Mouse (Mus musculus) small intestine, adult 2 months (tissue): ENCODE measurements around the gene Zgrf1. TPM values are rescaled to one million over a fixed set of nuclear protein-coding genes. Genes with fewer than 3 reads are reported as not detected.

ENCODE experiments used
- H3K27ac ChIP-seq: fragments of 200-500 bp; 2 replicates; pipeline ENCODE4 v1.5.1; 2012; ENCODE audit warnings: low read depth, low read length, control low read depth, inconsistent platforms; ENCODE audit not compliant: insufficient read depth
- H3K27me3 ChIP-seq: fragments of 200-500 bp; 2 replicates; pipeline ENCODE4 v1.6.1; 2012; ENCODE audit warnings: mild to moderate bottlenecking, moderate library complexity, low read length, inconsistent platforms; ENCODE audit not compliant: control insufficient read depth, insufficient read depth
- H3K36me3 ChIP-seq: fragments of 200-500 bp; 2 replicates; pipeline ENCODE4 v1.6.1; 2012; ENCODE audit warnings: mild to moderate bottlenecking, low read length, control low read depth, inconsistent platforms; ENCODE audit not compliant: control insufficient read depth, insufficient read depth
- H3K4me1 ChIP-seq: fragments of 200-500 bp; 2 replicates; pipeline ENCODE4 v1.6.1; 2012; ENCODE audit warnings: low read length, inconsistent platforms, mixed read lengths; ENCODE audit not compliant: control insufficient read depth, insufficient read depth, insufficient read length
- H3K4me3 ChIP-seq: fragments of 200-500 bp; 2 replicates; pipeline ENCODE4 v1.5.1; 2012; ENCODE audit warnings: low read depth, mild to moderate bottlenecking, control low read depth, inconsistent platforms, low read length, moderate library complexity
- CTCF ChIP-seq: fragments of 200-500 bp; IDR thresholded peaks from 2 replicates; pipeline ENCODE4 v1.5.1; 2012; ENCODE audit warnings: low read depth, mild to moderate bottlenecking, control low read depth, inconsistent platforms, low read length, moderate library complexity, mixed read lengths; ENCODE audit not compliant: insufficient replicate concordance, insufficient read length; ENCODE audit errors: extremely low read depth
- POLR2A ChIP-seq: fragments of 200-500 bp; IDR thresholded peaks from 2 replicates; pipeline ENCODE4 v1.6.1; 2012; ENCODE audit warnings: low read depth, mild to moderate bottlenecking, control low read depth, inconsistent platforms, low read length, moderate library complexity
- WGBS: fragments of 180-500 bp; shearing (Covaris S2); methylation state at CpG from one replicate; pipeline ENCODE4 v1.1.7; 2018; 5-methylcytosine and 5-hydroxymethylcytosine counted together
- polyA plus RNA-seq: library from polyadenylated mRNA; depleted of rRNA; stranded (reverse); fragments of >200 nt; gene quantifications from 2 replicates; pipeline ENCODE4 v1.2.3, GENCODE M21; 2012

Gene Zgrf1
- polyA plus RNA-seq, 1 experiment = 0.24 TPM

DNA sequence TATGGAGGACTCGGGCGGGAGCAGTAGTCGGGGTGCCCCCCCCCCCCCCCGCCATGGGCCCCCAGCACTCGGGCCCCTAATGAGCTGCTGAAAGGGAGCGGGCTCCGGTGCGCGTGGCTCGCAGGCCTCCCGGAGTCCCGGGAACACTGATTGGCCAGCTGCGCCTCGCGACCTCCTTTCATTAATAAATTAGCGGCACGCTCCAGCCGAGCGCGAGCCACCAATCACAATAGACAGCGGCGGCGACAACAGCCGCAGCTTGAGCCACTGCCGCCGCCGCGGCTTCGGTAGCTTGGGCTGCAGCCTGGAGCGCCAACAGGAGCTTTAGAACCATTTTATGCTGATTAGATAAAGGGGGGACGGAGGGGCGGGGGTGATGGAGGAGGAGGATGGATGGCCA lies 79.2 kb downstream of the Zgrf1 start:
- Histone ChIP-seq H3K27me3 (peaks cover 71% of the 10 kb centered on the region), H3K27ac (no peak overlapping the region), H3K4me3 (peak overlapping the region; percentile 52), H3K36me3 (no peaks in the 10 kb centered on the region), H3K4me1 (peaks cover 18% of the 10 kb centered on the region)
- TF ChIP-seq CTCF = no peak
- no peak for TF ChIP-seq POLR2A
- 1% methylated on average over 32 of the region's 32 CpGs for WGBS

DNA sequence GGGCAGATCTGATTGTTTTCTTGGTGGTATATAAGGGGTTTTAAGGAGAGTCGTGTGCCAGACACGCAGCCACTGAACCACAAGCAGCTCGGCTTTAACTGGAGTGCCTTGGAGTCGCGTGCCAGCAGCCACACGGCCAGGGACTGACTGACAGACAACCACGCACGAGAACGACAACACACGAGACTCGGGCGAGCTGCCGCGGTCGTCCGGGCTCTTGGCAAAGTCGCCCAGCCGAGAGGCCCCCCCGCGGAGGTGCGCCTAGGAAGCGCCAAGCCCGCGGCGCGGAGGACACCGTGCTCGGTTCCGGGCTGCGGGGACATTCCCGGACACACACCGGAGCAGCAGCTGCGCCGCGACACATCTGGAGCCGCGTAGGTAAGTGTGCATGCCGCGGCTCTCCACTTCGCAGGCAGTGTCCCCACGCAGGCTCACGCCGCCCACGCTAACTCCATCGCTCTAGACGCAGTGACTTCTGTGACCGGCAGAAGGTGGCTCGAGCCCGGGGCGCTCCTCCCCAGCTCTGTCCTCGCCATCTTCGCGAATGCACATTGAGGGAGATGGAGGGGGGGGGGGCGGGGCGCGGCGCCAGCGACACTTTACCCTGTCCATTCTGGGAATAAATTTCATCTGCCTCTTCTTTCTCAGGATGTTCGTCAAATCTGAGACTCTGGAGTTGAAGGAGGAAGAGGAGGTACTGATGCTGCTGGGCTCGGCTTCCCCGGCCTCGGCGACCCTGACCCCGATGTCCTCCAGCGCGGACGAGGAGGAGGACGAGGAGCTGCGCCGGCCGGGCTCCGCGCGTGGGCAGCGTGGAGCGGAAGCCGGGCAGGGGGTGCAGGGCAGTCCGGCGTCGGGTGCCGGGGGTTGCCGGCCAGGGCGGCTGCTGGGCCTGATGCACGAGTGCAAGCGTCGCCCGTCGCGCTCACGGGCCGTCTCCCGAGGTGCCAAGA lies 80.1 kb downstream of the Zgrf1 start, which contains the start of gene Neurog2:
Gene Neurog2, plus strand, starts transcription at position 56 of the 953 bp plus-strand sequence.
- H3K4me3 ChIP-seq = peak within 1 kb of the TSS; percentile 52

DNA sequence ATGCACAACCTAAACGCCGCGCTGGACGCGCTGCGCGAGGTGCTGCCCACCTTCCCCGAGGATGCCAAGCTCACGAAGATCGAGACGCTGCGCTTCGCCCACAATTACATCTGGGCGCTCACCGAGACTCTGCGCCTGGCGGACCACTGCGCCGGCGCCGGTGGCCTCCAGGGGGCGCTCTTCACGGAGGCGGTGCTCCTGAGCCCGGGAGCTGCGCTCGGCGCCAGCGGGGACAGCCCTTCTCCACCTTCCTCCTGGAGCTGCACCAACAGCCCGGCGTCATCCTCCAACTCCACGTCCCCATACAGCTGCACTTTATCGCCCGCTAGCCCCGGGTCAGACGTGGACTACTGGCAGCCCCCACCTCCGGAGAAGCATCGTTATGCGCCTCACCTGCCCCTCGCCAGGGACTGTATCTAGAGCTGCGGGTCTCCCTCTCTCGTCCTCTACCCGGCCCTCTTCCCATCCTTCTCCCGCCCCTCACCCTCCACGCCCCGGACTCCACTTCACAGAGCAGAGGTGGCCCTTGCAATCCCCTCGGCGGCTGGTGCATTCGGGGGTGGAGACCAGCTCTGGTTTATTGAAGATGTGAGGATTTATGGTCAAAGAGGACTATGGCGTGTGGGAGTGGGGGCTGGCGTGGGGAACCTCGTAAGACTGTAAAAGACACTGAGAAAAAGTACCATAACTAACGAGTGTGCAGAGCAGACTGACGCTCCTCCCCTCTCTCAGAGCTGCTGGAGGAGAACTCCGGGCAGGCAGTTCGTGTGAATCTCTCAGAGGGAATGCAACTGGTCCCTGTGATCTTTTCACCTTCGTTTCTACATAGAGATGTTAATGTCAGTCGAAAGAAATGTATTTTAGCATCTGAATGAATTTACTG lies 81.1 kb downstream of the Zgrf1 start:
- peaks cover 65% of the 10 kb centered on the region for H3K27me3 ChIP-seq
- no peaks in the 10 kb centered on the region for H3K36me3 ChIP-seq
- H3K4me1 ChIP-seq = peaks cover 16% of the 10 kb centered on the region
- H3K27ac ChIP-seq = no peak overlapping the region
- 2% methylated on average over 58 of the region's 58 CpGs for WGBS
- TF ChIP-seq POLR2A (no peak), CTCF (peak; percentile 78)
- H3K4me3 ChIP-seq = peak overlapping the region; percentile 52

More for the DNA sequence above, 80.1 kb downstream of the Zgrf1 start, which contains the start of gene Neurog2:
- H3K27ac ChIP-seq = no peak within 1 kb of the TSS
- peaks cover 16% of the 10 kb centered on the region for H3K4me1 ChIP-seq
- no peak for TF ChIP-seq CTCF
- TF ChIP-seq POLR2A = no peak
- no peaks in the 10 kb centered on the region for H3K36me3 ChIP-seq
- peaks cover 71% of the 10 kb centered on the region for H3K27me3 ChIP-seq
- under 1% methylated on average over 91 of the region's 92 CpGs for WGBS

DNA sequence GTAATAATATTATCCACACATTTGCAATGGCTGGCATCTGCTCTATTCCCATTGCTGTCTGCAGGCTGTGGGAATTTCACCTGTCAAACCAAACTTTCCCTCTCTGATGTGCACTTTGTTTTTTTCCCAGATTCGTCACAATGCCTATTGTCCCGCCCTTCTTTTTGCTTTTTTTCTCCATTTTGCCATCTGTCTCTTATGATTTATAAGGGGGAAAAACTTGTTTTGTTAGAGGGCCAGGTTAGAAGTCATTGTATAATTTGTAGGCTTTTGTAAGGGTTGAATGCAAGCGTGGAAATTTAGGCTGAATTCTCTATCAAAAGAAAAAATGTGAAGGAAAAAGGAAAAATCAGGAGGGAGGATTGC lies 81.7 kb downstream of the Zgrf1 start:
- no peak overlapping the region for H3K4me3 ChIP-seq
- H3K36me3 ChIP-seq = no peaks in the 10 kb centered on the region
- TF ChIP-seq CTCF (no peak), POLR2A (no peak)
- H3K27ac ChIP-seq = no peak overlapping the region
- 11% methylated on average over 3 of the region's 3 CpGs for WGBS
- H3K27me3 ChIP-seq = peaks cover 71% of the 10 kb centered on the region
- H3K4me1 ChIP-seq = peaks cover 16% of the 10 kb centered on the region

- no peaks in the 10 kb centered on the region for H3K4me1 ChIP-seq
- whole genome bisulfite sequencing = 5% methylated on average over 36 of the region's 36 CpGs
- no peak overlapping the region for H3K27ac ChIP-seq
- H3K36me3 ChIP-seq = no peaks in the 10 kb centered on the region
- 0 out of 2 replicates have a peak, but pooled peaks have one; percentile 9 for TF ChIP-seq POLR2A
- no peak for TF ChIP-seq CTCF
- no peak overlapping the region for H3K4me3 ChIP-seq
- H3K27me3 ChIP-seq = peaks cover 46% of the 10 kb centered on the region
Measured at GRCm38 (mm10) chr3:127639875-127640761, 86.8 kb downstream of the Zgrf1 start.

GRCm38 (mm10) chr3:127640762-127641700 lies 87.7 kb downstream of the Zgrf1 start:
- Histone ChIP-seq H3K27ac (no peak overlapping the region), H3K4me3 (no peak overlapping the region), H3K27me3 (peaks cover 51% of the 10 kb centered on the region), H3K4me1 (no peaks in the 10 kb centered on the region), H3K36me3 (no peaks in the 10 kb centered on the region)
- WGBS = 8% methylated on average over 37 of the region's 37 CpGs
- TF ChIP-seq CTCF (no peak), POLR2A (no peak)
